Mouse (Mus musculus): ENCODE results near the gene Ddc.

- TF ChIP-seq POLR2A (IDR thresholded peaks at IDR 0.05; ENCODE audit: control insufficient read depth, low read depth, low read length) (no peak), CTCF (IDR thresholded peaks at IDR 0.05; ENCODE audit: control insufficient read depth, insufficient read depth, insufficient replicate concordance, low read depth, low read length) (no peak)
Observed at GRCm38 (mm10) chr11:11830884-11831495, 67.0 kb downstream of the Ddc start.
